Mouse (Mus musculus) forebrain, embryonic 15.5 days (tissue): ENCODE data around the gene Mdc1. TPM values are rescaled to one million over a fixed set of nuclear protein-coding genes. Genes with fewer than 3 reads are reported as not detected.
"Not testable (repeated sequence)": the region's sequence is repeated elsewhere in the genome, so short reads cannot be mapped to it uniquely, and the experiment has no call there.

Experiments
- ATAC-seq: fragments of 200-750 bp; cut with Nextera tagmentation; replicated peaks from 2 replicates; pipeline ENCODE4 v1.8.0; 2017; ENCODE audit warnings: mild to moderate bottlenecking, moderate TSS enrichment, moderate library complexity
- H3K27ac ChIP-seq: fragments of 300-500 bp; sonication (generic); replicated peaks from 2 replicates; pipeline ENCODE4 v1.5.1; 2015; ENCODE audit warnings: mild to moderate bottlenecking, inconsistent platforms
- H3K27me3 ChIP-seq: fragments of 300-500 bp; sonication (generic); 2 replicates; pipeline ENCODE4 v1.6.1; 2015; ENCODE audit warnings: inconsistent platforms
- H3K36me3 ChIP-seq: fragments of 300-500 bp; sonication (generic); 2 replicates; pipeline ENCODE4 v1.6.1; 2015; ENCODE audit warnings: mild to moderate bottlenecking, inconsistent platforms
- H3K4me1 ChIP-seq: fragments of 300-500 bp; sonication (generic); 2 replicates; pipeline ENCODE4 v1.6.1; 2015; ENCODE audit warnings: inconsistent platforms
- H3K4me2 ChIP-seq: fragments of 300-500 bp; sonication (generic); replicated peaks from 2 replicates; pipeline ENCODE4 v1.6.1; 2015; ENCODE audit warnings: mild to moderate bottlenecking, inconsistent platforms
- H3K4me3 ChIP-seq: fragments of 300-500 bp; sonication (generic); 2 replicates; pipeline ENCODE4 v1.5.1; 2015; ENCODE audit warnings: mild to moderate bottlenecking, inconsistent platforms
- H3K9ac ChIP-seq: fragments of 300-500 bp; sonication (generic); replicated peaks from 2 replicates; pipeline ENCODE4 v1.6.1; 2015; ENCODE audit warnings: mild to moderate bottlenecking, inconsistent platforms
- H3K9me3 ChIP-seq: fragments of 300-500 bp; sonication (generic); 2 replicates; pipeline ENCODE4 v1.6.1; 2016; ENCODE audit warnings: inconsistent platforms
- WGBS: fragments of 180-500 bp; shearing (Covaris S2); methylation state at CpG from one replicate; pipeline ENCODE4 v1.1.7; 2015; ENCODE audit warnings: mixed read lengths; 5-methylcytosine and 5-hydroxymethylcytosine counted together
- polyA plus RNA-seq: library from polyadenylated mRNA; unstranded; fragments of >200 nt; fragmentation: Nextera tagmentation; extraction: Ambion mirVana; gene quantifications from 2 replicates; pipeline ENCODE4 v1.2.1, GENCODE M21; 2015

The Mdc1 gene
- polyA plus RNA-seq, 1 experiment from 2014 or later: 11.7 TPM

DNA sequence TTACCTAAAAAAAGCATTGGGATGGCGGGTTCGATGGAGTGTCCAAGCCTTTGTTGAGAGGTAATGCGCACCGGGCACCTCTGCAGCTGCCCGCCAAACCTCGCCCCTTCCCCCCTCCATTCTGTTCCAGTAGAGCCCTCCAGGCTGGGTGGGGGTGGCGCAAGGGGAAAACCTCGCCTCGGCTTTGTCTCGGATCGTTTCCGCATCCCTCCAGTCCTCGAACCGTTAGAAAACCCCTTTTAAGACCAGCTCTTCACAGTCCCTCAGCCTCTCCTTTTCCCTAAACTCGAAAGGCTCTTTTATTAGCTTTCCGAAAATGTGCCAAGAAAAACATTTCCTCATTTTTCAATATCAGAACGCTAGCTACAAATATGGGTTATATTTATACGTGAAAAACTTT lies 3.8 kb upstream of the Mdc1 start:
- ATAC-seq: no peak
- peak overlapping the region; percentile 95 for H3K9ac ChIP-seq
- H3K36me3 ChIP-seq: peaks cover 36% of the 10 kb centered on the region
- peaks cover 59% of the 10 kb centered on the region for H3K4me1 ChIP-seq
- H3K4me3 ChIP-seq: peak overlapping the region; percentile 81
- no peaks in the 10 kb centered on the region for H3K9me3 ChIP-seq
- peak overlapping the region; percentile 97 for H3K27ac ChIP-seq
- WGBS: 0% methylated on average over 18 of the region's 18 CpGs
- H3K4me2 ChIP-seq: 0 out of 2 replicates have a peak overlapping the region, but pooled peaks have one; percentile 77
- H3K27me3 ChIP-seq: no peaks in the 10 kb centered on the region

- WGBS: 1% methylated on average over 29 of the region's 29 CpGs
- H3K4me1 ChIP-seq: peaks cover 59% of the 10 kb centered on the region
Measured at GRCm38 (mm10) chr17:35838122-35838544, 3.2 kb upstream of the Mdc1 start, which contains the start of gene Tubb5. Gene Tubb5 (minus strand): TSS chr17:35838306.

DNA sequence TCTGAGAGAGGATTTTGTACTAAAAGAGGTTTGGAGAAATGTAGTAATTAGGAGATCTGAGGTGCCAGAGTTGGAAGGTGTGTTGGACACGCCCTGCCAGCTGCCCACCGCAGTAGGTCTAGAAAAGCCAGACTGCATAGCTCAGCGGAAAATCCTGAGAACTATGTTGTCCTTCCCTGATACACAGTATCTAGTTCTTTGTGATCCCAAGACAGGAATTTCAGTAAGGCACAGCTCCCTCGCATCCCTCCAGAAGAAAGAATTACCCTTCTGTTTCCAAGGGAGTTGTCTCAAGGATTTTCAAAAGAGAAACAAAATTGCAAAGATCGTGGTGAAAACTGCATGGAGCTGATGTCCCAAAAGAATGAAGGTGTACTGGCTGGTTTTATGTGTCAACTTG lies 2.7 kb upstream of the Mdc1 start:
- H3K4me2 ChIP-seq: peak overlapping the region; percentile 66
- peaks cover 25% of the 10 kb centered on the region for H3K36me3 ChIP-seq
- peaks cover 55% of the 10 kb centered on the region for H3K4me1 ChIP-seq
- H3K4me3 ChIP-seq: peak overlapping the region; percentile 81
- no peaks in the 10 kb centered on the region for H3K9me3 ChIP-seq
- 3% methylated on average over 5 of the region's 5 CpGs for WGBS
- H3K27me3 ChIP-seq: no peaks in the 10 kb centered on the region
- H3K27ac ChIP-seq: peak overlapping the region; percentile 97
- H3K9ac ChIP-seq: peak overlapping the region; percentile 95
- ATAC-seq: 0 out of 2 replicates have a peak, but pooled peaks have one; percentile 14

More at GRCm38 (mm10) chr17:35838122-35838544, 3.2 kb upstream of the Mdc1 start, which contains the start of gene Tubb5:
- Histone ChIP-seq H3K27me3 (no peaks in the 10 kb centered on the region), H3K27ac (peak within 1 kb of the TSS; percentile 97), H3K4me2 (peak within 1 kb of the TSS; percentile 77), H3K36me3 (peaks cover 30% of the 10 kb centered on the region), H3K4me3 (peak within 1 kb of the TSS; percentile 81), H3K9ac (peak within 1 kb of the TSS; percentile 95), H3K9me3 (no peaks in the 10 kb centered on the region)
- ATAC-seq: peak; percentile 80

- peak overlapping the region; percentile 81 for H3K4me3 ChIP-seq
- H3K9ac ChIP-seq: peak overlapping the region; percentile 95
- 55% methylated on average over 3 of the region's 3 CpGs for WGBS
- H3K9me3 ChIP-seq, ATAC-seq, H3K27me3 ChIP-seq: not testable (repeated sequence)
- H3K27ac ChIP-seq: peak overlapping the region; percentile 97
- H3K4me2 ChIP-seq: peak overlapping the region; percentile 66
- peaks cover 22% of the 10 kb centered on the region for H3K36me3 ChIP-seq
- H3K4me1 ChIP-seq: peaks cover 50% of the 10 kb centered on the region
Measured at GRCm38 (mm10) chr17:35839002-35839401, 2.3 kb upstream of the Mdc1 start.

- peak overlapping the region; percentile 86 for H3K27ac ChIP-seq
- peak overlapping the region; percentile 76 for H3K4me3 ChIP-seq
- peak overlapping the region; percentile 64 for H3K4me2 ChIP-seq
- no peaks in the 10 kb centered on the region for H3K9me3 ChIP-seq
- no peak overlapping the region for H3K9ac ChIP-seq
- WGBS: 55% methylated on average over 14 of the region's 14 CpGs
- peaks cover 35% of the 10 kb centered on the region for H3K4me1 ChIP-seq
- ATAC-seq: no peak
- peaks cover 16% of the 10 kb centered on the region for H3K36me3 ChIP-seq
- H3K27me3 ChIP-seq: no peaks in the 10 kb centered on the region
Measured at GRCm38 (mm10) chr17:35840561-35840960, 754 bp upstream of the Mdc1 start.

DNA sequence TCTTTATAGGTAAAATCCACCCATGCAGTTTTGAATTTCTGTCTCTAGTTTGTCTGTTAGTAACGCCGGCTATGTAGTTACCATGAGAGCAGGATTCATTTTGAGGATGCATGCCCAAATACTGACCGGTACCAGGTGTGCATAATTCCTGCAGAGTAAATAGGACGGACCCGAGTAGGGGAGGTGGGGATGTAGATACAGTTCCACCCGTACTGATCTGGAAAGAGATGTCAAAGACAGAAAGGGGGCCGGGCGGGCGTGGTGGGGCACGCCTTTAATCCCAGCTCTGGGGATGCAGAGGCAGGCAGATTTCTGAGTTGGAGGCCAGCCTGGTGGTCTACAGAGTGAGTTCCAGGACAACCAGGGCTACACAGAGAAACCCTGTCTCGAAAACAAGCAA lies 691 bp downstream of the Mdc1 start:
- WGBS: 16% methylated on average over 11 of the region's 11 CpGs
- Histone ChIP-seq H3K9ac (peak overlapping the region; percentile 67), H3K9me3 (no peaks in the 10 kb centered on the region), H3K36me3 (peaks cover 23% of the 10 kb centered on the region), H3K27me3 (no peaks in the 10 kb centered on the region), H3K4me3 (peak overlapping the region; percentile 76), H3K4me2 (peak overlapping the region; percentile 64), H3K27ac (peak overlapping the region; percentile 86), H3K4me1 (peaks cover 26% of the 10 kb centered on the region)
- ATAC-seq: no peak

GRCm38 (mm10) chr17:35843514-35843913 lies 2.2 kb downstream of the Mdc1 start:
- ATAC-seq: no peak
- Histone ChIP-seq H3K4me2 (no peak overlapping the region), H3K9me3 (no peaks in the 10 kb centered on the region), H3K36me3 (peaks cover 38% of the 10 kb centered on the region), H3K27me3 (no peaks in the 10 kb centered on the region), H3K4me3 (no peak overlapping the region), H3K27ac (no peak overlapping the region), H3K4me1 (peaks cover 26% of the 10 kb centered on the region), H3K9ac (no peak overlapping the region)
- WGBS: 95% methylated on average over 3 of the region's 3 CpGs

GRCm38 (mm10) chr17:35848112-35848511 lies 6.8 kb downstream of the Mdc1 start:
- no peak for ATAC-seq
- Histone ChIP-seq H3K4me3 (no peak overlapping the region), H3K27ac (no peak overlapping the region), H3K4me1 (no peaks in the 10 kb centered on the region), H3K9ac (no peak overlapping the region), H3K4me2 (no peak overlapping the region), H3K9me3 (no peaks in the 10 kb centered on the region), H3K36me3 (peaks cover 79% of the 10 kb centered on the region), H3K27me3 (no peaks in the 10 kb centered on the region)
- 54% methylated on average over 1 of the region's 1 CpGs for WGBS

- Histone ChIP-seq H3K9me3 (no peaks in the 10 kb centered on the region), H3K27ac (no peak overlapping the region), H3K4me3 (no peak overlapping the region), H3K27me3 (no peaks in the 10 kb centered on the region), H3K36me3 (peaks cover 79% of the 10 kb centered on the region), H3K4me1 (no peaks in the 10 kb centered on the region), H3K9ac (no peak overlapping the region), H3K4me2 (no peak overlapping the region)
- 97% methylated on average over 3 of the region's 3 CpGs for WGBS
- no peak for ATAC-seq
Measured at GRCm38 (mm10) chr17:35850974-35851373, 9.7 kb downstream of the Mdc1 start.

- H3K27ac ChIP-seq: no peak overlapping the region
- no peak for ATAC-seq
- no peak overlapping the region for H3K9ac ChIP-seq
- H3K4me3 ChIP-seq: no peak overlapping the region
- 94% methylated on average over 1 of the region's 1 CpGs for WGBS
- H3K9me3 ChIP-seq: no peaks in the 10 kb centered on the region
- no peak overlapping the region for H3K4me2 ChIP-seq
- H3K4me1 ChIP-seq: peaks cover 19% of the 10 kb centered on the region
- H3K36me3 ChIP-seq: peaks cover 18% of the 10 kb centered on the region
- H3K27me3 ChIP-seq: no peaks in the 10 kb centered on the region
Measured at GRCm38 (mm10) chr17:35859371-35859770, 18.1 kb downstream of the Mdc1 start.

DNA sequence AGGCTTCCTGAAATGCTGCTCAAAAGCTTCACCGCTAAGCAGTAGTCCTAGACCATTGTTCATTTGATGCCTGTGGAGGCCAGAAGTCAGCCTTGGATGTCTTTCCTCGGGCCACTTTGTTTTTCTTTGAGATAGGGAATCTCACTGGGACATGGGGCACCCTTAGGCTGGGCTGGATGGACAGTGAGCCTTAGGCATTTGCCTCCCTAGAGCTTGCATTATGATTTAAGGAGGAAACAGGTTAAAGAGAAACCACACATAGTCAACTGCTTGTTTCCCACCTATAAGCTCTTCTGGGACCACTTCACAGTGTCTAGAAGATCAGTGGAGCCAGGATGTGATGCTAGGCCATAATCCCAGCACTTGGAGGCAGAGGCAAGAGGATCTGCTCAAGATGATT lies 18.5 kb downstream of the Mdc1 start:
- no peaks in the 10 kb centered on the region for H3K9me3 ChIP-seq
- 74% methylated on average over 2 of the region's 2 CpGs for WGBS
- H3K36me3 ChIP-seq: peaks cover 15% of the 10 kb centered on the region
- ATAC-seq: no peak
- no peak overlapping the region for H3K4me2 ChIP-seq
- no peak overlapping the region for H3K27ac ChIP-seq
- no peak overlapping the region for H3K9ac ChIP-seq
- no peaks in the 10 kb centered on the region for H3K27me3 ChIP-seq
- no peak overlapping the region for H3K4me3 ChIP-seq
- peaks cover 23% of the 10 kb centered on the region for H3K4me1 ChIP-seq

GRCm38 (mm10) chr17:35860831-35861197 lies 19.5 kb downstream of the Mdc1 start:
- peak overlapping the region; percentile 64 for H3K4me2 ChIP-seq
- peaks cover 27% of the 10 kb centered on the region for H3K4me1 ChIP-seq
- peak overlapping the region; percentile 64 for H3K9ac ChIP-seq
- peak; percentile 11; the same call in 1 of the 2 replicates for ATAC-seq
- H3K27me3 ChIP-seq: no peaks in the 10 kb centered on the region
- H3K36me3 ChIP-seq: peaks cover 15% of the 10 kb centered on the region
- H3K4me3 ChIP-seq: peak overlapping the region; percentile 66
- 3% methylated on average over 12 of the region's 12 CpGs for WGBS
- H3K27ac ChIP-seq: peak overlapping the region; percentile 94
- no peaks in the 10 kb centered on the region for H3K9me3 ChIP-seq
